Mouse (Mus musculus): ENCODE data around the gene AC109138.7. TPM values are rescaled to one million over a fixed set of nuclear protein-coding genes. Genes with fewer than 3 reads are reported as not detected.

Gene AC109138.7
- polyA plus RNA-seq, 2 experiments, result not detected

DNA sequence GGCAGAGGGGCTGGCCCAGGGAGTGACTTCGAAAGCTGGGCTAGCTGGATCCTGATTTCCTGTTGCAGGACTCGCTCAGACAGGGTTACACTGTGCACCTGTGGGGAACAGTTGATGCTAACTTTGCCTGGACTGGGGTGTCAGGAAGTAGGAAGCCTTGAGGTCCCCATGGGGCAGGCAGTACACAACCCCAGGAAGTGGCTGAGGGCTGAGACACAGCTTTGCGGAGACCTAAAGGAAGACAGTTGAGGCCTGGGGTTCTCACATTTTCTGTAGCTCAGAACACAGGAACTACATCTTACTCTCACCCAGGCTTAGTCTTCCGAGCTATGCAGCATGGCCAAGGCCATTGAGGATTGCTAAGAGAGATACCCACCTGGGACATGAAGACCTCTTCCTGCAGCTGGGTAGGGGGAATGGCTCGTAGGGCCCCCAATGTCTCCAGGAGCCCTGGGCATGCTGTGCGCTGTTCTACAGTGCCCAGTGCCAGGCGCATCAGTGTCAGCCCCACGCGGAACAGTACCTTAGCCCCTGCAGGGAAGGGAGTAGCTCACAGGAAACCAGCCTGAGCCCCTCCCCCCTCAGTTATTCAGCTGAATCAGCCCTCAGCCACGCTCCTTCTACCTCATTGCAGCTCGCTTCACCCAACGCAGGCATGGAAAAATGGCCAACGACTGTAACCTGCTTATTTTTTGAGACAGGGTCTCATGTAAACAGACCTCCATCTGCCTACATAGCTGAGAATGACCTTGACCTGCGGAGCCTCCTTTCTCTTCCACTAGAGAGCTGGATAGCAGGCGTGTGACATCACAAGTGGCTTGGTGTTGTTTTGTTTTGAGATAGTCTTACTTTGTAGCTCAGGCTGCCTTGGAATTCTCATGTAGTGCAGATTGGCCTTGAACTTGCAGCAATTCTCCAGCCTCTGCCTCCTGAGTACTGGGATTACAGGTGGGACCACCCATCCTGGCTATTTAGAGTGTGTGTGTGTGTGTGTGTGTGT is 28.9 kb upstream of the AC109138.7 start:
- DNase-seq (ENCODE audit: low read depth in 3 of 3, low spot score in 3 of 3), result no peak
- H3K4me2 ChIP-seq (ENCODE audit: low read depth), result no peak overlapping the region
- no peaks in the 10 kb centered on the region for H3K27me3 ChIP-seq (ENCODE audit: control insufficient read depth, insufficient read depth, low read length)
- no peak overlapping the region for H3K9ac ChIP-seq (replicated peaks)
- TF ChIP-seq CTCF (IDR thresholded peaks at IDR 0.05; ENCODE audit: low read depth) (no peak), EP300 (IDR thresholded peaks at IDR 0.05; ENCODE audit: low read depth) (no peak)
- H3K9me3 ChIP-seq (ENCODE audit: control insufficient read depth, low read length), result no peaks in the 10 kb centered on the region
- no peak overlapping the region for H3K4me3 ChIP-seq (ENCODE audit: insufficient read depth in 1 of 2, low read depth in 2 of 2, low read length in 2 of 2)
- ATAC-seq (ENCODE audit: insufficient read depth), result peak; percentile 27; the same call in 1 of the 2 replicates
- WGBS (ENCODE audit: insufficient replicate concordance), result 26% methylated on average over 15 of the region's 15 CpGs
- H3K36me3 ChIP-seq (replicated peaks; ENCODE audit: control insufficient read depth, insufficient read depth, low read depth), result no peaks in the 10 kb centered on the region
- H3K4me1 ChIP-seq (replicated peaks; ENCODE audit: control insufficient read depth in 2 of 2, insufficient read depth in 2 of 2, low read length in 1 of 2), result peaks cover 0 to 9% of the 10 kb centered on the region in 2 experiments; a peak in 2 of 4 replicates
- H3K27ac ChIP-seq, result no peak overlapping the region

DNA sequence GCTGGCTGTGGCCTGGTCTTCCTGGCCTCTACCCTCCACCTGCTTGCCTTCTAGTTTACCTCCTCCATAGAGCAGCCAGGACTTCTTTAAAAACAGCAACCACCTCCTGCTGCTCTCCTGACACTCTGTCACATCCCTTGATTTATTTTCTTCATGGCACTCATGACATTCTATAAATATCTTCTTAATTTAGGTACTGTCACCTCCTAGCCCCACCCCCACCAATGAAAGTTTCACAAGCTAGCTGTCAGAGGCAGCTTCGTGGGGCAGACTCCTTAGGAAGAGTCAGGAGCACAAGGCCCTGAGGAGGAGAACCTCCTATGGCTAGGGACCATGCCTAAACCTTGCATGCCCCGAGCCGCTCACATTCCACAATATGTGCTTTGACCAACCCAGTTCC is 26.9 kb upstream of the AC109138.7 start:
- no peak for ATAC-seq (ENCODE audit: insufficient read depth)
- H3K9me3 ChIP-seq (ENCODE audit: control insufficient read depth, low read length), result no peaks in the 10 kb centered on the region
- H3K36me3 ChIP-seq (replicated peaks; ENCODE audit: control insufficient read depth, insufficient read depth, low read depth), result no peaks in the 10 kb centered on the region
- peaks cover 7 to 20% of the 10 kb centered on the region in 2 experiments for H3K4me1 ChIP-seq (replicated peaks; ENCODE audit: control insufficient read depth in 2 of 2, insufficient read depth in 2 of 2, low read length in 1 of 2)
- TF ChIP-seq CTCF (IDR thresholded peaks at IDR 0.05; ENCODE audit: low read depth) (no peak), EP300 (IDR thresholded peaks at IDR 0.05; ENCODE audit: low read depth) (no peak)
- no peak overlapping the region for H3K27ac ChIP-seq
- no peaks in the 10 kb centered on the region for H3K27me3 ChIP-seq (ENCODE audit: control insufficient read depth, insufficient read depth, low read length)
- no peak overlapping the region for H3K4me2 ChIP-seq (ENCODE audit: low read depth)
- 60% methylated on average over 3 of the region's 3 CpGs for WGBS (ENCODE audit: insufficient replicate concordance)
- no peak overlapping the region for H3K4me3 ChIP-seq (ENCODE audit: insufficient read depth in 1 of 2, low read depth in 2 of 2, low read length in 2 of 2)
- no peak overlapping the region for H3K9ac ChIP-seq (replicated peaks)
- no peak for DNase-seq (ENCODE audit: low read depth in 3 of 3, low spot score in 3 of 3)

DNA sequence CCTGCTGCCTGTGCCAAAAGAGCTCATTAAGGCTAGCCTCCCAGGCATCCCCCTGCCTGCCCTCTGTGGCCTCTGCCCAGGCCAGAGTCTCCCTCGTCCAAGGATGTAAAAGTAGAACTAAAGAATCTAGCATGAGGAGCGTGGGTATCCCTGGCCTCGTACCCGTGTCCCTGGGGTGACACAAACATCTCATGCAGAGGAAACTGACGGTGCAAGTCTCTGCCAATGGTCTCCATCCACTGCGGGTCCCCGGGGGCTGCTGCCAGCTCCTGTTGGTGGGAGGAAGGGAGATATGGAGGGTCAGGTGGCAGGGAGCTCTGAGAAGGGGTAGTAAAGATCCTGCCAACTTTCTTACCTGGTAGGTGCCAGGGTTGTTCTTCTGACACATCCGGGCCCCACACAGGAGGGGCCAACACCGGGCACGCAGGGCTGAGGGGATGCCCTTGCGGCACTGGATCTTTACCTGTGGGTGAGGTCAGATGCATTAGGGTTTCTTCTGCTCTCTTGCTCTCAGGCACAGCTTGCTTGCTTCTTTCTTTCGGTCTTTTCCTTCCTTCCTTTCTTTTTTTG is 25.0 kb upstream of the AC109138.7 start:
- peaks cover 14 to 30% of the 10 kb centered on the region in 2 experiments for H3K4me1 ChIP-seq (replicated peaks; ENCODE audit: control insufficient read depth in 2 of 2, insufficient read depth in 2 of 2, low read length in 1 of 2)
- ATAC-seq (ENCODE audit: insufficient read depth) (no peak), DNase-seq (ENCODE audit: low read depth in 3 of 3, low spot score in 3 of 3) (no peak)
- H3K4me2 ChIP-seq (ENCODE audit: low read depth), result no peak overlapping the region
- no peaks in the 10 kb centered on the region for H3K9me3 ChIP-seq (ENCODE audit: control insufficient read depth, low read length)
- no peaks in the 10 kb centered on the region for H3K27me3 ChIP-seq (ENCODE audit: control insufficient read depth, insufficient read depth, low read length)
- no peak overlapping the region for H3K4me3 ChIP-seq (ENCODE audit: insufficient read depth in 1 of 2, low read depth in 2 of 2, low read length in 2 of 2)
- no peak overlapping the region for H3K9ac ChIP-seq (replicated peaks)
- WGBS (ENCODE audit: insufficient replicate concordance), result 77% methylated on average over 12 of the region's 12 CpGs
- H3K27ac ChIP-seq, result no peak overlapping the region
- H3K36me3 ChIP-seq (replicated peaks; ENCODE audit: control insufficient read depth, insufficient read depth, low read depth), result peaks cover 10% of the 10 kb centered on the region
- TF ChIP-seq CTCF (IDR thresholded peaks at IDR 0.05; ENCODE audit: low read depth) (no peak), EP300 (IDR thresholded peaks at IDR 0.05; ENCODE audit: low read depth) (no peak)

DNA sequence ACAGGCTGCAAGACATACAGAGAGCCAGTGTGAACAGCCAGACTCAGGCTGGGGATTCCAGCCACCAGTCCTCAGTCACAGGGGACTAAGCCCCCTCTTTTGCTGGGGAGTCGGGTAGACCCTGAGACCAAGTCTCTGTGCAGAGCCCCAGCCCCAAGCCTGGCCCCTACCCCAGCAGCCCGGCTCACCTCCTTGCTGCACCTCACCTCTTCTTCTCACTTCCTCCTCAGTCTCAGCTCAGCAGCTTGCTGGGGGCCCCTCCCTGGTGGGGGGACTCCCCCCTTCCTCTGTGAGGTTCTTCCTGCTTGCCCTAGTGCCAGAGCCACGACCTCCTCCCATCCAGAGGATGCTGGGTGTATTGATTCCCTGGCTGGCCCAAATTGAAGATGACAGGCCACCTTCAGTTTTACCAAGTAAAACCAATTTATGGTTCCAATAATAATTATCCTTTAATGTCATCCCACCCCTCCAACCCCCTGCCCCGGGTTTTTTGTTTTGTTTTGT is 23.3 kb upstream of the AC109138.7 start, which contains the start of gene Tbc1d10c:
Gene Tbc1d10c, minus strand, starts transcription at position 454 of the 504 bp plus-strand sequence.
- H3K4me1 ChIP-seq (replicated peaks; ENCODE audit: control insufficient read depth in 2 of 2, insufficient read depth in 2 of 2, low read length in 1 of 2), result peaks cover 14 to 24% of the 10 kb centered on the region in 2 experiments
- DNase-seq (ENCODE audit: low read depth in 3 of 3, low spot score in 3 of 3), result no peak
- peak within 1 kb of the TSS; percentile 77 for H3K4me2 ChIP-seq (ENCODE audit: low read depth)
- 16% methylated on average over 4 of the region's 4 CpGs for WGBS (ENCODE audit: insufficient replicate concordance)
- H3K27me3 ChIP-seq (ENCODE audit: control insufficient read depth, insufficient read depth, low read length), result no peaks in the 10 kb centered on the region
- peak within 1 kb of the TSS; percentile 64 for H3K27ac ChIP-seq
- peak within 1 kb of the TSS; percentile 85 to 89 for H3K4me3 ChIP-seq (ENCODE audit: insufficient read depth in 1 of 2, low read depth in 2 of 2, low read length in 2 of 2)
- TF ChIP-seq CTCF (IDR thresholded peaks at IDR 0.05; ENCODE audit: low read depth) (no peak), EP300 (IDR thresholded peaks at IDR 0.05; ENCODE audit: low read depth) (no peak)
- H3K9me3 ChIP-seq (ENCODE audit: control insufficient read depth, low read length), result no peaks in the 10 kb centered on the region
- H3K9ac ChIP-seq (replicated peaks), result peak within 1 kb of the TSS; percentile 91
- H3K36me3 ChIP-seq (replicated peaks; ENCODE audit: control insufficient read depth, insufficient read depth, low read depth), result peaks cover 27% of the 10 kb centered on the region
- no peak for ATAC-seq (ENCODE audit: insufficient read depth)

Measured in liver, embryonic 14.5 days (tissue).